Mouse (Mus musculus): ENCODE results near the gene Slc9a9. TPM values are rescaled to one million over a fixed set of nuclear protein-coding genes. Genes with fewer than 3 reads are reported as not detected.

Slc9a9 gene
- polyA plus RNA-seq, 1 experiment = 127 TPM

- Histone ChIP-seq H3K27ac (ENCODE audit: insufficient read depth, low read depth, low read length) (peak overlapping the region; percentile 24; the same call in 1 of the 2 replicates), H3K4me3 (ENCODE audit: insufficient read depth, low read length) (no peak overlapping the region), H3K4me1 (ENCODE audit: control insufficient read depth, insufficient read depth, low read length) (peaks cover 11% of the 10 kb centered on the region)
- no peak for TF ChIP-seq POLR2A (IDR thresholded peaks at IDR 0.05; ENCODE audit: borderline replicate concordance, low read depth, low read length)
- no peak for TF ChIP-seq CTCF (IDR thresholded peaks at IDR 0.05; ENCODE audit: low read depth, low read length)
Measured at GRCm38 (mm10) chr9:94653198-94653597, 16.5 kb upstream of the Slc9a9 start.

GRCm38 (mm10) chr9:94653827-94654226, 15.9 kb upstream of the Slc9a9 start:
- Histone ChIP-seq H3K4me3 (ENCODE audit: insufficient read depth, low read length) (no peak overlapping the region), H3K27ac (ENCODE audit: insufficient read depth, low read depth, low read length) (no peak overlapping the region), H3K4me1 (ENCODE audit: control insufficient read depth, insufficient read depth, low read length) (peaks cover 11% of the 10 kb centered on the region)
- TF ChIP-seq POLR2A (IDR thresholded peaks at IDR 0.05; ENCODE audit: borderline replicate concordance, low read depth, low read length) (no peak), CTCF (IDR thresholded peaks at IDR 0.05; ENCODE audit: low read depth, low read length) (no peak)

GRCm38 (mm10) chr9:94656265-94656664, 13.4 kb upstream of the Slc9a9 start:
- H3K27ac ChIP-seq (ENCODE audit: insufficient read depth, low read depth, low read length) = no peak overlapping the region
- peaks cover 11% of the 10 kb centered on the region for H3K4me1 ChIP-seq (ENCODE audit: control insufficient read depth, insufficient read depth, low read length)
- no peak for TF ChIP-seq CTCF (IDR thresholded peaks at IDR 0.05; ENCODE audit: low read depth, low read length)
- TF ChIP-seq POLR2A (IDR thresholded peaks at IDR 0.05; ENCODE audit: borderline replicate concordance, low read depth, low read length) = no peak
- no peak overlapping the region for H3K4me3 ChIP-seq (ENCODE audit: insufficient read depth, low read length)

GRCm38 (mm10) chr9:94659401-94660152, 10.1 kb upstream of the Slc9a9 start:
- Histone ChIP-seq H3K27ac (ENCODE audit: insufficient read depth, low read depth, low read length) (no peak overlapping the region), H3K4me3 (ENCODE audit: insufficient read depth, low read length) (no peak overlapping the region), H3K4me1 (ENCODE audit: control insufficient read depth, insufficient read depth, low read length) (peaks cover under 1% of the 10 kb centered on the region)
- TF ChIP-seq CTCF (IDR thresholded peaks at IDR 0.05; ENCODE audit: low read depth, low read length) (no peak), POLR2A (IDR thresholded peaks at IDR 0.05; ENCODE audit: borderline replicate concordance, low read depth, low read length) (no peak)

- TF ChIP-seq POLR2A (IDR thresholded peaks at IDR 0.05; ENCODE audit: borderline replicate concordance, low read depth, low read length) (no peak), CTCF (IDR thresholded peaks at IDR 0.05; ENCODE audit: low read depth, low read length) (no peak)
- no peak overlapping the region for H3K4me3 ChIP-seq (ENCODE audit: insufficient read depth, low read length)
- H3K4me1 ChIP-seq (ENCODE audit: control insufficient read depth, insufficient read depth, low read length) = peaks cover 11% of the 10 kb centered on the region
- no peak overlapping the region for H3K27ac ChIP-seq (ENCODE audit: insufficient read depth, low read depth, low read length)
Measured at GRCm38 (mm10) chr9:94661768-94662167, 7.9 kb upstream of the Slc9a9 start.

- Histone ChIP-seq H3K4me1 (ENCODE audit: control insufficient read depth, insufficient read depth, low read length) (peaks cover 27% of the 10 kb centered on the region), H3K27ac (ENCODE audit: insufficient read depth, low read depth, low read length) (peak overlapping the region; percentile 69), H3K4me3 (ENCODE audit: insufficient read depth, low read length) (no peak overlapping the region)
- no peak for TF ChIP-seq CTCF (IDR thresholded peaks at IDR 0.05; ENCODE audit: low read depth, low read length)
Measured at GRCm38 (mm10) chr9:94665248-94665647, 4.5 kb upstream of the Slc9a9 start.

GRCm38 (mm10) chr9:94668589-94668988, 1.1 kb upstream of the Slc9a9 start:
- peak overlapping the region; percentile 80 for H3K27ac ChIP-seq (ENCODE audit: insufficient read depth, low read depth, low read length)

GRCm38 (mm10) chr9:94670704-94671103, 995 bp downstream of the Slc9a9 start:
- H3K4me3 ChIP-seq (ENCODE audit: insufficient read depth, low read length) = peak overlapping the region; percentile 67
- H3K27ac ChIP-seq (ENCODE audit: insufficient read depth, low read depth, low read length) = 0 out of 2 replicates have a peak overlapping the region, but pooled peaks have one; percentile 80
- TF ChIP-seq POLR2A (IDR thresholded peaks at IDR 0.05; ENCODE audit: borderline replicate concordance, low read depth, low read length) (no peak), CTCF (IDR thresholded peaks at IDR 0.05; ENCODE audit: low read depth, low read length) (no peak)
- peaks cover 25% of the 10 kb centered on the region for H3K4me1 ChIP-seq (ENCODE audit: control insufficient read depth, insufficient read depth, low read length)

More at GRCm38 (mm10) chr9:94668589-94668988, 1.1 kb upstream of the Slc9a9 start:
- Histone ChIP-seq H3K4me1 (ENCODE audit: control insufficient read depth, insufficient read depth, low read length) (peaks cover 36% of the 10 kb centered on the region), H3K4me3 (ENCODE audit: insufficient read depth, low read length) (no peak overlapping the region)
- TF ChIP-seq CTCF (IDR thresholded peaks at IDR 0.05; ENCODE audit: low read depth, low read length) (peak; percentile 14; the same call in 1 of the 2 replicates), POLR2A (IDR thresholded peaks at IDR 0.05; ENCODE audit: borderline replicate concordance, low read depth, low read length) (no peak)

GRCm38 (mm10) chr9:94674704-94675103, 5.0 kb downstream of the Slc9a9 start:
- no peak overlapping the region for H3K27ac ChIP-seq (ENCODE audit: insufficient read depth, low read depth, low read length)
- peaks cover 13% of the 10 kb centered on the region for H3K4me1 ChIP-seq (ENCODE audit: control insufficient read depth, insufficient read depth, low read length)
- TF ChIP-seq POLR2A (IDR thresholded peaks at IDR 0.05; ENCODE audit: borderline replicate concordance, low read depth, low read length) (no peak), CTCF (IDR thresholded peaks at IDR 0.05; ENCODE audit: low read depth, low read length) (no peak)
- no peak overlapping the region for H3K4me3 ChIP-seq (ENCODE audit: insufficient read depth, low read length)

- TF ChIP-seq CTCF (IDR thresholded peaks at IDR 0.05; ENCODE audit: low read depth, low read length) (no peak), POLR2A (IDR thresholded peaks at IDR 0.05; ENCODE audit: borderline replicate concordance, low read depth, low read length) (no peak)
- H3K4me3 ChIP-seq (ENCODE audit: insufficient read depth, low read length) = no peak overlapping the region
- no peak overlapping the region for H3K27ac ChIP-seq (ENCODE audit: insufficient read depth, low read depth, low read length)
- H3K4me1 ChIP-seq (ENCODE audit: control insufficient read depth, insufficient read depth, low read length) = peaks cover 4% of the 10 kb centered on the region
Measured at GRCm38 (mm10) chr9:94678021-94678655, 8.4 kb downstream of the Slc9a9 start.
